Mouse (Mus musculus): Measurements from ENCODE around the gene Gli3. TPM values are rescaled to one million over a fixed set of nuclear protein-coding genes. Genes with fewer than 3 reads are reported as not detected.

Gli3 gene
- polyA plus RNA-seq, 1 experiment, result 0.11 TPM

DNA sequence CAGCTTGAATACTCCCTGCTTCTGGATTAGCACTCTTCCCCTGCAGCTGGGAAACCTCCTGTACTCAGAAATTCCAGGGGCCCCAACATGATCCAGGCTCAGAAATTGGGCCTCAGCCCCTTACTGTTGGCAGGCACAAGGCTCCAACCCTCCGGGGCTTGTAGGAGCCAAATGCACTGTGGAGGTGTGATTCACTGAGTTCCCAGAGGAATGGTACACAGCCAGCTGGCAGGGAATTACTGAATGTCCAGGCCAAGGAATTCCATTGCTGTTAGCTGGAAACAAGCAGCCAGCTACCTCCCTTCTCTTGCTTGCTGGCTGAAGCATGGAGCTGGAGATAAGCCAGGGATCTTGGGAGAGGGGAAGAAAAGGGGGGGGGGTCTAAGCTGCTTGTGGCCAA, 278.7 kb downstream of the Gli3 start:
- no peak overlapping the region for H3K27ac ChIP-seq (ENCODE audit: insufficient read depth, low read depth, low read length)
- no peaks in the 10 kb centered on the region for H3K4me1 ChIP-seq (ENCODE audit: control insufficient read depth, insufficient read depth, low read length)
- no peak overlapping the region for H3K4me3 ChIP-seq (ENCODE audit: insufficient read depth, low read length)
- TF ChIP-seq POLR2A (IDR thresholded peaks at IDR 0.05; ENCODE audit: borderline replicate concordance, low read depth, low read length), result no peak
- TF ChIP-seq CTCF (IDR thresholded peaks at IDR 0.05; ENCODE audit: low read depth, low read length), result no peak

DNA sequence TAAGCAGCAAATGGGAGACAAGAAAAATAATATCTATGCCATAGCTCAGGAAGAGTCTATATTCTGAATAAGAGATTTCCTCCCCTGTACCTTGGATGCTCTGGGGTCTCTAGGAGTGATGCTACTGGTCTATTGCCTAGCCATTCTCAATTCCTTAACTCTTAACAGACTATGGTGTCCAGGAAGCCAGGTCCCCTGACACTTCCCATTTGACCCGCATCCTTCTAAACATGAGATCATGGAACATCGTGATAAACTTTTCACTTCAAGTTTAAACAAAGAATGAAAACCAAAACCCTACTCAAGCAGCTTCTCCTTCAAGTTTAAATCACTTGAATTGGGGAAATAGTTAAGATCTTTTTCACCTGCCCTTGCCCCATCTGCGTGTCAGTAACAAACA, 279.3 kb downstream of the Gli3 start:
- TF ChIP-seq CTCF (IDR thresholded peaks at IDR 0.05; ENCODE audit: low read depth, low read length) (no peak), POLR2A (IDR thresholded peaks at IDR 0.05; ENCODE audit: borderline replicate concordance, low read depth, low read length) (no peak)
- no peaks in the 10 kb centered on the region for H3K4me1 ChIP-seq (ENCODE audit: control insufficient read depth, insufficient read depth, low read length)
- H3K27ac ChIP-seq (ENCODE audit: insufficient read depth, low read depth, low read length), result no peak overlapping the region
- no peak overlapping the region for H3K4me3 ChIP-seq (ENCODE audit: insufficient read depth, low read length)

GRCm38 (mm10) chr13:15742777-15743176, 279.7 kb downstream of the Gli3 start:
- no peak overlapping the region for H3K27ac ChIP-seq (ENCODE audit: insufficient read depth, low read depth, low read length)
- H3K4me1 ChIP-seq (ENCODE audit: control insufficient read depth, insufficient read depth, low read length), result no peaks in the 10 kb centered on the region
- no peak for TF ChIP-seq POLR2A (IDR thresholded peaks at IDR 0.05; ENCODE audit: borderline replicate concordance, low read depth, low read length)
- TF ChIP-seq CTCF (IDR thresholded peaks at IDR 0.05; ENCODE audit: low read depth, low read length), result no peak
- H3K4me3 ChIP-seq (ENCODE audit: insufficient read depth, low read length), result no peak overlapping the region

GRCm38 (mm10) chr13:15758835-15759632, 296.0 kb downstream of the Gli3 start:
- Histone ChIP-seq H3K4me3 (ENCODE audit: insufficient read depth, low read length) (peak overlapping the region; percentile 29), H3K27ac (ENCODE audit: insufficient read depth, low read depth, low read length) (no peak overlapping the region), H3K4me1 (ENCODE audit: control insufficient read depth, insufficient read depth, low read length) (no peaks in the 10 kb centered on the region)
- peak; percentile 54 for TF ChIP-seq CTCF (IDR thresholded peaks at IDR 0.05; ENCODE audit: low read depth, low read length)
- TF ChIP-seq POLR2A (IDR thresholded peaks at IDR 0.05; ENCODE audit: borderline replicate concordance, low read depth, low read length), result no peak

- no peak overlapping the region for H3K27ac ChIP-seq (ENCODE audit: insufficient read depth, low read depth, low read length)
- no peak overlapping the region for H3K4me3 ChIP-seq (ENCODE audit: insufficient read depth, low read length)
- TF ChIP-seq CTCF (IDR thresholded peaks at IDR 0.05; ENCODE audit: low read depth, low read length) (no peak), POLR2A (IDR thresholded peaks at IDR 0.05; ENCODE audit: borderline replicate concordance, low read depth, low read length) (no peak)
- no peaks in the 10 kb centered on the region for H3K4me1 ChIP-seq (ENCODE audit: control insufficient read depth, insufficient read depth, low read length)
Measured at GRCm38 (mm10) chr13:15759633-15760441, 296.8 kb downstream of the Gli3 start.

GRCm38 (mm10) chr13:15762291-15762690, 299.3 kb downstream of the Gli3 start:
- no peaks in the 10 kb centered on the region for H3K4me1 ChIP-seq (ENCODE audit: control insufficient read depth, insufficient read depth, low read length)
- no peak overlapping the region for H3K4me3 ChIP-seq (ENCODE audit: insufficient read depth, low read length)
- H3K27ac ChIP-seq (ENCODE audit: insufficient read depth, low read depth, low read length), result no peak overlapping the region
- no peak for TF ChIP-seq CTCF (IDR thresholded peaks at IDR 0.05; ENCODE audit: low read depth, low read length)
- TF ChIP-seq POLR2A (IDR thresholded peaks at IDR 0.05; ENCODE audit: borderline replicate concordance, low read depth, low read length), result no peak

DNA sequence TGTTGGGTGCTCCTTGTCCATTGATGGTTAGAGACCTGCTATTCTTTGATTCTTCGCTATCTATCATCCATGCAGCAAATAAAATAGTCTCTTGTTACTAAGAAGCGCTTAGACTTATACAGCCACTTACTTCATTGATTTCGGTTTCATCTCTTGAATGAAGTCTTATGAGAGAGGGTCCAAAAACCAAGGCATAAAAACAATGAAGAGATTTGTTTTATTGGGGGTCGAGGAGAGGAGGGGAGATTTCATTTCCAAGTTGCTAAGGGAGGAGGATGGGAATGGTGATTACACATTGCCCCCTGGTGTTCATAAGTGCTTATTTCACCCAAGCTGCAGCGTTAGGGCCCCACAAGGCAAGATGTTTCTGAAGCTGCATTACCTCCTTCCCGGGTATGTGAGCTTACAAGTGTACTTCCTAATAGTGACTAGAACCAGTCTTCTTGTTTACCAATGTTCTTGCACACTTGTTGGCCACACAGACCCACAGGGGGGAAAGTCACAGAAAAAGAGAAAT, 299.9 kb downstream of the Gli3 start:
- Histone ChIP-seq H3K4me3 (ENCODE audit: insufficient read depth, low read length) (no peak overlapping the region), H3K4me1 (ENCODE audit: control insufficient read depth, insufficient read depth, low read length) (no peaks in the 10 kb centered on the region), H3K27ac (ENCODE audit: insufficient read depth, low read depth, low read length) (no peak overlapping the region)
- TF ChIP-seq POLR2A (IDR thresholded peaks at IDR 0.05; ENCODE audit: borderline replicate concordance, low read depth, low read length) (no peak), CTCF (IDR thresholded peaks at IDR 0.05; ENCODE audit: low read depth, low read length) (no peak)

DNA sequence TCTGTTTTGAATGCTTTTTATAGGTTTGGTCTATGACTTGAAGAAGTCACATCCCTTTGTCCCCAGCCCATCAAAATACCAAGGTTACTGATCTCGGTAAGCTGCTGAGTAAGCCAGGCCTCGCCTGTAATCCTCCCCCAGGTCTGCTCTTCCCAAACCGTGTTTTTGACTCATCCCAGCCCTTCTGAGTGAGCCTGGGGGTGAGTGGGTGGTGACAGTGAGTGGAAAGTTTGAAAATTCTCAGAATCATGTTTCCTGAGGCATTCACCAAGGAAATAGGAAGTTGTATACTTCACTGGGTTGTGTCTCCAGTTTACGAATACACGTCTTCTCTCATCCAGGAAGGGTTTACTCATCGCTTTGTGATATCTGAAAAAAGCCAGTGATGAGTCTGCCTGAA, 314.6 kb downstream of the Gli3 start:
- Histone ChIP-seq H3K4me1 (ENCODE audit: control insufficient read depth, insufficient read depth, low read length) (no peaks in the 10 kb centered on the region), H3K27ac (ENCODE audit: insufficient read depth, low read depth, low read length) (no peak overlapping the region), H3K4me3 (ENCODE audit: insufficient read depth, low read length) (no peak overlapping the region)
- no peak for TF ChIP-seq CTCF (IDR thresholded peaks at IDR 0.05; ENCODE audit: low read depth, low read length)
- no peak for TF ChIP-seq POLR2A (IDR thresholded peaks at IDR 0.05; ENCODE audit: borderline replicate concordance, low read depth, low read length)

Data from bone marrow macrophage, adult 2 months (primary cell).